Mouse (Mus musculus): ENCODE measurements around the gene B3gnt8. TPM values are rescaled to one million over a fixed set of nuclear protein-coding genes. Genes with fewer than 3 reads are reported as not detected.

Gene B3gnt8
- total and polyA plus RNA-seq, 3 experiments, result 0.46 to 1.6 TPM; not detected in 1

- H3K4me3 ChIP-seq (ENCODE audit: control insufficient read depth in 1 of 2, insufficient read depth in 1 of 2, low read depth in 2 of 2, low read length in 2 of 2), result peak within 1 kb of the TSS; percentile 61 to 78
- H3K9ac ChIP-seq (ENCODE audit: control insufficient read depth, low read depth, low read length, poor library complexity, severe bottlenecking), result peak within 1 kb of the TSS; percentile 87
- H3K27me3 ChIP-seq (ENCODE audit: control insufficient read depth in 1 of 2, insufficient read depth in 2 of 2, low read length in 2 of 2), result no peaks in the 10 kb centered on the region
- H3K27ac ChIP-seq (ENCODE audit: control insufficient read depth, low read depth, low read length), result peak within 1 kb of the TSS; percentile 99
- peaks cover 27% of the 10 kb centered on the region for H3K79me2 ChIP-seq (ENCODE audit: control insufficient read depth, insufficient read depth, low read length, poor library complexity)
- TF ChIP-seq ETS1 (IDR thresholded peaks at IDR 0.05; ENCODE audit: low read depth, low read length), result no peak
- TF ChIP-seq GATA1 (IDR thresholded peaks at IDR 0.05; ENCODE audit: low read depth, low read length), result peak; percentile 97
- TF ChIP-seq TCF12 (IDR thresholded peaks at IDR 0.05; ENCODE audit: low read depth, low read length), result no peak
- TF ChIP-seq TBP (IDR thresholded peaks at IDR 0.05; ENCODE audit: low read depth, low read length), result peak; percentile 81
- TF ChIP-seq RCOR1 (IDR thresholded peaks at IDR 0.05; ENCODE audit: low read depth, low read length), result no peak
- peak; percentile 94 for TF ChIP-seq TAL1 (IDR thresholded peaks at IDR 0.05; ENCODE audit: low read length)
- no peak for TF ChIP-seq KAT2A (conservative IDR thresholded peaks at IDR 0.05; ENCODE audit: low read depth, low read length)
- TF ChIP-seq POLR2A (IDR thresholded peaks at IDR 0.05; ENCODE audit: control insufficient read depth in 1 of 2, insufficient read depth in 1 of 2, low read depth in 1 of 2, low read length in 2 of 2, poor library complexity in 1 of 2), result peak; percentile 82 to 85
- TF ChIP-seq POLR2AphosphoS5 (IDR thresholded peaks at IDR 0.05; ENCODE audit: borderline replicate concordance, low read depth, low read length), result no peak
- no peak for TF ChIP-seq EP300 (IDR thresholded peaks at IDR 0.05; ENCODE audit: low read depth in 1 of 2, low read length in 2 of 2)
- TF ChIP-seq CHD2 (IDR thresholded peaks at IDR 0.05; ENCODE audit: low read length), result no peak
- TF ChIP-seq USF1 (IDR thresholded peaks at IDR 0.05; ENCODE audit: low read depth, low read length), result no peak
- H3K36me3 ChIP-seq (ENCODE audit: control insufficient read depth in 1 of 2, insufficient read depth in 2 of 2, low read length in 2 of 2), result peaks cover 0 to 52% of the 10 kb centered on the region in 2 experiments; a peak in 2 of 4 replicates
- peaks cover 17 to 59% of the 10 kb centered on the region in 2 experiments for H3K4me1 ChIP-seq (ENCODE audit: control insufficient read depth in 1 of 2, insufficient read depth in 2 of 2, low read length in 2 of 2)
- peak; percentile 99 for DNase-seq (ENCODE audit: low read depth, low spot score)
- H3K9me3 ChIP-seq (replicated peaks; ENCODE audit: insufficient read depth, low read length), result no peaks in the 10 kb centered on the region
Measured at GRCm38 (mm10) chr7:25680514-25681258, 54.2 kb downstream of the B3gnt8 start, which contains the start of gene B9d2. Gene B9d2, plus strand, starts transcription at chr7:25680780.

GRCm38 (mm10) chr7:25681341-25682231, 55.1 kb downstream of the B3gnt8 start:
- DNase-seq (ENCODE audit: low read depth, low spot score), result peak; percentile 68
- Histone ChIP-seq H3K9ac (ENCODE audit: control insufficient read depth, low read depth, low read length, poor library complexity, severe bottlenecking) (peak overlapping the region; percentile 81), H3K4me3 (ENCODE audit: control insufficient read depth in 1 of 2, insufficient read depth in 1 of 2, low read depth in 2 of 2, low read length in 2 of 2) (peak overlapping the region; percentile 43 to 46), H3K36me3 (ENCODE audit: control insufficient read depth in 1 of 2, insufficient read depth in 2 of 2, low read length in 2 of 2) (peaks cover 0 to 60% of the 10 kb centered on the region in 2 experiments; a peak in 2 of 4 replicates), H3K9me3 (replicated peaks; ENCODE audit: insufficient read depth, low read length) (no peaks in the 10 kb centered on the region), H3K4me1 (ENCODE audit: control insufficient read depth in 1 of 2, insufficient read depth in 2 of 2, low read length in 2 of 2) (peaks cover 17 to 68% of the 10 kb centered on the region in 2 experiments), H3K27me3 (ENCODE audit: control insufficient read depth in 1 of 2, insufficient read depth in 2 of 2, low read length in 2 of 2) (no peaks in the 10 kb centered on the region), H3K79me2 (ENCODE audit: control insufficient read depth, insufficient read depth, low read length, poor library complexity) (peaks cover 35% of the 10 kb centered on the region), H3K27ac (ENCODE audit: control insufficient read depth, low read depth, low read length) (peak overlapping the region; percentile 99)
- TF ChIP-seq POLR2A (IDR thresholded peaks at IDR 0.05; ENCODE audit: control insufficient read depth in 1 of 2, insufficient read depth in 1 of 2, low read depth in 1 of 2, low read length in 2 of 2, poor library complexity in 1 of 2) (0 out of 4 replicates have a peak, but pooled peaks of 1 of the 2 experiments have one; percentile 43), RAD21 (IDR thresholded peaks at IDR 0.05; ENCODE audit: low read depth, low read length) (no peak), EP300 (IDR thresholded peaks at IDR 0.05; ENCODE audit: low read depth in 1 of 2, low read length in 2 of 2) (no peak)
